Mouse (Mus musculus): ENCODE data around the gene Gpr4. TPM values are rescaled to one million over a fixed set of nuclear protein-coding genes. Genes with fewer than 3 reads are reported as not detected.

Gpr4 gene
- not detected in 2 replicates for total RNA-seq (2017)

GRCm38 (mm10) chr7:19211996-19212755 lies at the start of gene Gpr4:
Gpr4 (plus strand) TSS chr7:19212538.
- no peak; the same call in 1 of the 2 replicates for ATAC-seq (replicated peaks; ENCODE audit: low read depth, poor library complexity, severe bottlenecking)

GRCm38 (mm10) chr7:19162928-19163327 lies 49.4 kb upstream of the Gpr4 start:
- ATAC-seq (replicated peaks; ENCODE audit: low read depth, poor library complexity, severe bottlenecking), result no peak

GRCm38 (mm10) chr7:19163752-19164151 lies 48.6 kb upstream of the Gpr4 start:
- ATAC-seq (replicated peaks; ENCODE audit: low read depth, poor library complexity, severe bottlenecking), result no peak

GRCm38 (mm10) chr7:19164189-19164588 lies 48.1 kb upstream of the Gpr4 start:
- peak; percentile 35; the same call in 1 of the 2 replicates for ATAC-seq (replicated peaks; ENCODE audit: low read depth, poor library complexity, severe bottlenecking)

GRCm38 (mm10) chr7:19164978-19165377 lies 47.4 kb upstream of the Gpr4 start:
- peak; percentile 49 for ATAC-seq (replicated peaks; ENCODE audit: low read depth, poor library complexity, severe bottlenecking)

GRCm38 (mm10) chr7:19165656-19166423 lies 46.5 kb upstream of the Gpr4 start, which contains the start of gene Gipr:
Gipr (minus strand) TSS chr7:19166127.
- ATAC-seq (replicated peaks; ENCODE audit: low read depth, poor library complexity, severe bottlenecking), result peak; percentile 44

GRCm38 (mm10) chr7:19166990-19167389 lies 45.3 kb upstream of the Gpr4 start:
- no peak for ATAC-seq (replicated peaks; ENCODE audit: low read depth, poor library complexity, severe bottlenecking)

- ATAC-seq (replicated peaks; ENCODE audit: low read depth, poor library complexity, severe bottlenecking), result no peak
These were observed 42.8 kb upstream of the Gpr4 start for GRCm38 (mm10) chr7:19169506-19169905.

- no peak for ATAC-seq (replicated peaks; ENCODE audit: low read depth, poor library complexity, severe bottlenecking)
These were observed 42.2 kb upstream of the Gpr4 start for GRCm38 (mm10) chr7:19170142-19170541.

- ATAC-seq (replicated peaks; ENCODE audit: low read depth, poor library complexity, severe bottlenecking), result no peak
These were observed 40.5 kb upstream of the Gpr4 start for GRCm38 (mm10) chr7:19171831-19172230.

- peak; percentile 88 for ATAC-seq (replicated peaks; ENCODE audit: low read depth, poor library complexity, severe bottlenecking)
These were observed 39.5 kb upstream of the Gpr4 start for GRCm38 (mm10) chr7:19172874-19173273.

- ATAC-seq (replicated peaks; ENCODE audit: low read depth, poor library complexity, severe bottlenecking), result peak; percentile 24
These were observed 36.4 kb upstream of the Gpr4 start, which contains the start of gene Eml2 for GRCm38 (mm10) chr7:19175708-19176515. Eml2 (plus strand) TSS chr7:19176421.

- no peak for ATAC-seq (replicated peaks; ENCODE audit: low read depth, poor library complexity, severe bottlenecking)
These were observed 35.8 kb upstream of the Gpr4 start for GRCm38 (mm10) chr7:19176516-19176947.

- no peak for ATAC-seq (replicated peaks; ENCODE audit: low read depth, poor library complexity, severe bottlenecking)
These were observed 35.1 kb upstream of the Gpr4 start for GRCm38 (mm10) chr7:19177216-19177615.

- no peak for ATAC-seq (replicated peaks; ENCODE audit: low read depth, poor library complexity, severe bottlenecking)
These were observed 34.3 kb upstream of the Gpr4 start for GRCm38 (mm10) chr7:19178035-19178434.

- peak; percentile 55 for ATAC-seq (replicated peaks; ENCODE audit: low read depth, poor library complexity, severe bottlenecking)
These were observed 33.8 kb upstream of the Gpr4 start for GRCm38 (mm10) chr7:19178443-19179092.

- peak; percentile 36; the same call in 1 of the 2 replicates for ATAC-seq (replicated peaks; ENCODE audit: low read depth, poor library complexity, severe bottlenecking)
These were observed 33.2 kb upstream of the Gpr4 start for GRCm38 (mm10) chr7:19179173-19179572.

GRCm38 (mm10) chr7:19179936-19180335 lies 32.4 kb upstream of the Gpr4 start:
- ATAC-seq (replicated peaks; ENCODE audit: low read depth, poor library complexity, severe bottlenecking), result no peak

GRCm38 (mm10) chr7:19180862-19181429 lies 31.4 kb upstream of the Gpr4 start:
- ATAC-seq (replicated peaks; ENCODE audit: low read depth, poor library complexity, severe bottlenecking), result peak; percentile 36
